Mouse (Mus musculus) monocyte, adult 5-6 weeks (primary cell): ENCODE results near the gene Bnip2. TPM values are rescaled to one million over a fixed set of nuclear protein-coding genes. Genes with fewer than 3 reads are reported as not detected.

Experiments used
- ATAC-seq: fragments of 153-309, 156-312 bp; replicated peaks from 2 replicates; pipeline ENCODE4 v1.8.0; 2017; ENCODE audit warnings: mild to moderate bottlenecking; ENCODE audit not compliant: low TSS enrichment, insufficient number of reproducible peaks, severe bottlenecking, poor library complexity, low FRiP score
- total RNA-seq: library from RNA; stranded (forward); fragments of 200-1000, 200-491, 200-594 nt; gene quantifications from 3 replicates; pipeline ENCODE4 v1.2.3, GENCODE M21; 2017

Bnip2 gene
- 212 to 270 TPM (median 222 TPM) in 3 replicates for total RNA-seq

GRCm38 (mm10) chr9:69989303-69990121 is at the start of gene Bnip2:
TSS of gene Bnip2 (plus strand) at chr9:69989466.
- peak; percentile 61 for ATAC-seq

GRCm38 (mm10) chr9:69940839-69941490 is 48.3 kb upstream of the Bnip2 start:
- ATAC-seq: no peak

DNA sequence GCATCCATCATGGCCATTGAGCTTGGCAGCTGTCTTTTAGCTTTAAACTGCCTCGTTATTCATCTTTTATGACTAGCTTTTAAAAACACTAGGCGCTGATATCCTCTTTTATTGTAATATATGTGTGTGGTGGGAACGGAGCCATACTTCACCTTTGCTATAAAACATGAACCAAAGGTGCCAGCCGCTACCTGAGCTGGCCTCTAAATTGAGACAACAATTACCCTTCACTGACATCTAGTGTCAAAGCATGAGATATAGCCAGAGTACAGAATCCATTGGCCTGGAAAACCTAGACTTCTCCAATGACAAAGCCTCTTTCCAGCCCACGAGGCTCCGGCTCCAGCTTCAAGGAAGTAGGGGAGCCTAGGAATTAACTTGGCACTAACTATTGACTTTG is 47.7 kb upstream of the Bnip2 start:
- no peak for ATAC-seq

- ATAC-seq: peak; percentile 53; the same call in 1 of the 2 replicates
Measured at GRCm38 (mm10) chr9:69948964-69949363, 40.3 kb upstream of the Bnip2 start.

GRCm38 (mm10) chr9:69949641-69950040 is 39.6 kb upstream of the Bnip2 start:
- ATAC-seq: no peak

DNA sequence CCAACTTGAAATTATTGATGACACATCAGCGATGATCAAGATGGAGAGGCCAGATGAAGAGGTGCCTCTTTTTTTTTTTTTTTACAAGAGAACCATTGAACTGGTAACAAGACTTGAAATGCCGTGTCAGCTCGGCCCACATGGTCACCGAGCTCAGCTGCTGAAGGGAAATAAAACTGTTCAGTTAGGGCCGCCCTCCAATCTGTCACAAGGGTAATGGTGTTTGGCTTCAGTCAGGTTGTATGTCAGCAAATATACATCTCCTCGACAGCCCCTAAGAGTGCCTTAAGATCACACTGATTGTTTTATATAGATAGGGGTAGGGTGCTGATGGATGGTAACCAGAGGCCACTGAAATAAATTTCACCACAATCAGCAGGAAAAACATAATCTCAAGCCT is 28.3 kb upstream of the Bnip2 start:
- no peak for ATAC-seq

GRCm38 (mm10) chr9:69964370-69964769 is 24.9 kb upstream of the Bnip2 start:
- ATAC-seq: no peak

DNA sequence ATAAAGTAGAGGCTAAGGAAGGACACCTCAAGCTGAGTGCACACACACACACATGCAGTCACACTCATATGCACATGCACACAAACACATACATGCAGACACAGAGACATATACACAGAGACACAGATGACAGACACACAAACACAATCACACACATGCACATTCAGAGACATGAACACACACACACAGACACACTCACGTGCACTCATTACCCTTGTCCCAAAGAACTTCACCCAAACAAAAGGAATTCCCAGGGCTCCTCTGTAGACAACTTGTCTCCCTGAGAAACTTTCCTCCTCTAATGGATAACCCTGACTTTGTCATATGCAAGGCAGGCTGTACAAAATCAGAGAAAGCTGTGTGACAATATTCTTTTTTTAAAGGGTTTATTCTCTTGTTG is 3.7 kb upstream of the Bnip2 start:
- no peak for ATAC-seq

- no peak for ATAC-seq
Measured at GRCm38 (mm10) chr9:69986063-69986462, 3.2 kb upstream of the Bnip2 start.

- no peak for ATAC-seq
Measured at GRCm38 (mm10) chr9:69986571-69986970, 2.7 kb upstream of the Bnip2 start.

GRCm38 (mm10) chr9:69987579-69987978 is 1.7 kb upstream of the Bnip2 start:
- peak; percentile 72 for ATAC-seq

- ATAC-seq: no peak
Measured at GRCm38 (mm10) chr9:69988706-69989302, 462 bp upstream of the Bnip2 start.

GRCm38 (mm10) chr9:69990346-69990745 is 1.1 kb downstream of the Bnip2 start:
- ATAC-seq: no peak

- ATAC-seq: peak; percentile 40; the same call in 1 of the 2 replicates
Measured at GRCm38 (mm10) chr9:69992841-69993277, 3.6 kb downstream of the Bnip2 start.

DNA sequence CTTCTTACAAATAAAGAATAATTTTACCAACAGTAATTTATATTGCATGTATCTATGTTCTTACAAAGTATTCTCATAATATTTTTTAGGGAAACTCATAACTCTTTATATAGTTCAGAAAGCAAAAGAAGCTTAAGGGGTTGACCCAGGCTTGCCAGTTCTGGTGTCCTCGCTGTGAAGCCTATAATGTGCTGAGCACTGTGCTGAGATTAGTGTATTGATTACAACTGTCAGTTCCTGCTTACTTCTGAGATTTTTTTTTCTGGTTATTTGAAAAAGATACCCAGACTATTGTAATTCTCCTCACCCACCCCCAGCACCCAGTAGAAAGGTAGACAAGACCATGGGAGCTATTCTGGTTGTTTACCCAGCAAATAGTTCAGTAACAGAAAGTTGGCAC is 4.2 kb downstream of the Bnip2 start:
- ATAC-seq: no peak

- ATAC-seq: no peak
Measured at GRCm38 (mm10) chr9:69994547-69994946, 5.3 kb downstream of the Bnip2 start.

- ATAC-seq: no peak
Measured at GRCm38 (mm10) chr9:69999318-69999717, 10.1 kb downstream of the Bnip2 start.

- ATAC-seq: no peak
Measured at GRCm38 (mm10) chr9:70003516-70003915, 14.2 kb downstream of the Bnip2 start.

- ATAC-seq: no peak
Measured at GRCm38 (mm10) chr9:70006984-70007383, 17.7 kb downstream of the Bnip2 start.
